Mouse (Mus musculus): ENCODE measurements at regions not wholly inside any gene's neighbourhood (a gene's known extent, or its start where the extent isn't known, plus 50 kb on each side); places are given as distances from the start of the nearest gene placed in this dataset.

DNA sequence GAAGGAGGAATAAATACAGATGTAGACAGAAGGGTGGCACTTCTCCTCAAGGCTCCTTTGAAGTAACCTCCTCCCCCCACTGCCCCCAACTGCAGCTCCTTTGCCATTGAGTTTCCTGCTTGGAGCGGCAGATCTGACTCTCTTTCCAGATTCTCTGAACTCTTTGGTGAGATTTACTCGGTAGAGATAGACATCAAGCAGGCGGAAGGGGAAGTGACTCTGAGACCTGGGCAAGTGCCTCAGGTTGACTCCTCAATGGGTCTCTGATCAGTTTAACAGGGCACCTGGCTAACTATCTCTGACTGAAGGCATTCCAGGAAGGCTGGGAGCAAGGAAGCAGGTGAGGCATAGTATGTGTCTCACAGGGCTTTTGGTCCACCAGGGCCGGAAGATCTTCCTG lies 73.6 kb upstream of the Pmepa1 start:
- Histone ChIP-seq H3K4me2 (replicated peaks; ENCODE audit: low read depth) (no peak overlapping the region), H3K27ac (ENCODE audit: low read depth, low read length) (no peak overlapping the region), H3K36me3 (ENCODE audit: control insufficient read depth, insufficient read depth) (no peaks in the 10 kb centered on the region), H3K9ac (ENCODE audit: low read depth, low read length) (no peak overlapping the region), H3K4me3 (ENCODE audit: low read depth, low read length) (no peak overlapping the region), H3K27me3 (replicated peaks; ENCODE audit: control insufficient read depth, insufficient read depth, low read length) (no peaks in the 10 kb centered on the region), H3K9me3 (ENCODE audit: control insufficient read depth) (no peaks in the 10 kb centered on the region), H3K4me1 (replicated peaks; ENCODE audit: control insufficient read depth, insufficient read depth, low read length) (no peaks in the 10 kb centered on the region)
- TF ChIP-seq CTCF (IDR thresholded peaks at IDR 0.05; ENCODE audit: low read depth): no peak
- no peak for ATAC-seq
- 84% methylated on average over 4 of the region's 4 CpGs for WGBS

DNA sequence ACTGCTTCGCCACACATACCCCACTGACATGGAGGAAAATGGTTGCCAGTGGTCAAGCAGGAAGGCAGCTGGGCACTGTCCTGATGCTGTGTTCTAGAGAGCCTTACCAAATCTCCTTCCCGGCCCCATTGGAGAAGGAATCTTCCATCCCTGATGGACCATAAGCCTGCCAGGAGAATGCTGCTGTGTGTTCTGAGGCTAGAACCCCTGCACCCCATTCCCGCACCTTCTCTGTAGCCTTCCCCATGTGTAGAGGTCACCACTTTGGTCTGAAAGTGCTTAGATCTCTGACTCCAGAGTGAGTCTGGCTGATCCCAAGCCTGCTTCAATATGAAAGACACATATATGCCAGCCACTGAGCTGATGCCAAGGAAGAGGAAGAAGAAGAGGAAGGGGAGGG lies 74.1 kb upstream of the Pmepa1 start:
- H3K9ac ChIP-seq (ENCODE audit: low read depth, low read length): no peak overlapping the region
- no peak overlapping the region for H3K4me2 ChIP-seq (replicated peaks; ENCODE audit: low read depth)
- H3K36me3 ChIP-seq (ENCODE audit: control insufficient read depth, insufficient read depth): no peaks in the 10 kb centered on the region
- H3K27me3 ChIP-seq (replicated peaks; ENCODE audit: control insufficient read depth, insufficient read depth, low read length): no peaks in the 10 kb centered on the region
- H3K9me3 ChIP-seq (ENCODE audit: control insufficient read depth): no peaks in the 10 kb centered on the region
- ATAC-seq: no peak
- no peak overlapping the region for H3K4me3 ChIP-seq (ENCODE audit: low read depth, low read length)
- H3K27ac ChIP-seq (ENCODE audit: low read depth, low read length): no peak overlapping the region
- no peaks in the 10 kb centered on the region for H3K4me1 ChIP-seq (replicated peaks; ENCODE audit: control insufficient read depth, insufficient read depth, low read length)
- 94% methylated on average over 3 of the region's 3 CpGs for WGBS
- TF ChIP-seq CTCF (IDR thresholded peaks at IDR 0.05; ENCODE audit: low read depth): no peak

DNA sequence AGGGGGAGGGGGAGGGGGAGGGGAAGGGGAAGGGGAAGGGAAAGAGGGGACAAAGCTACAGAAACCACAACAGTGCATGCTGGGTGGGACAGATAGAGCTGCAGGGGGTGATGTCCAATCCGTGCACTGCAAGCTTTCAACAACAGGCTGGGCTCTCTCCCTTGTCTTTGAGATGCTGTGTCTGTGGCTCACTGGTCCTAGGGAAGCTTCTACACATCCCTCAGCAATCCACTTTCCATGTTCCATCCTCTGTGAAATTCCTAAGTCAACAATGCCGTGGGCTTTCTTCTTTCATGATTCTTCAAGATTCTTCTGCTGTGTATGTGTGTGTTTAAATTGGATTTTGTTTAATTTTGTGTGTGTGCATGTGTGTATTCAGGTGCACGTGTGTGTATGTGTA lies 74.5 kb upstream of the Pmepa1 start:
- Histone ChIP-seq H3K4me3 (ENCODE audit: low read depth, low read length) (no peak overlapping the region), H3K27ac (ENCODE audit: low read depth, low read length) (no peak overlapping the region), H3K27me3 (replicated peaks; ENCODE audit: control insufficient read depth, insufficient read depth, low read length) (no peaks in the 10 kb centered on the region), H3K9ac (ENCODE audit: low read depth, low read length) (no peak overlapping the region), H3K4me1 (replicated peaks; ENCODE audit: control insufficient read depth, insufficient read depth, low read length) (no peaks in the 10 kb centered on the region), H3K36me3 (ENCODE audit: control insufficient read depth, insufficient read depth) (no peaks in the 10 kb centered on the region), H3K9me3 (ENCODE audit: control insufficient read depth) (no peaks in the 10 kb centered on the region), H3K4me2 (replicated peaks; ENCODE audit: low read depth) (no peak overlapping the region)
- no peak for TF ChIP-seq CTCF (IDR thresholded peaks at IDR 0.05; ENCODE audit: low read depth)
- WGBS: 67% methylated on average over 3 of the region's 3 CpGs
- ATAC-seq: no peak

DNA sequence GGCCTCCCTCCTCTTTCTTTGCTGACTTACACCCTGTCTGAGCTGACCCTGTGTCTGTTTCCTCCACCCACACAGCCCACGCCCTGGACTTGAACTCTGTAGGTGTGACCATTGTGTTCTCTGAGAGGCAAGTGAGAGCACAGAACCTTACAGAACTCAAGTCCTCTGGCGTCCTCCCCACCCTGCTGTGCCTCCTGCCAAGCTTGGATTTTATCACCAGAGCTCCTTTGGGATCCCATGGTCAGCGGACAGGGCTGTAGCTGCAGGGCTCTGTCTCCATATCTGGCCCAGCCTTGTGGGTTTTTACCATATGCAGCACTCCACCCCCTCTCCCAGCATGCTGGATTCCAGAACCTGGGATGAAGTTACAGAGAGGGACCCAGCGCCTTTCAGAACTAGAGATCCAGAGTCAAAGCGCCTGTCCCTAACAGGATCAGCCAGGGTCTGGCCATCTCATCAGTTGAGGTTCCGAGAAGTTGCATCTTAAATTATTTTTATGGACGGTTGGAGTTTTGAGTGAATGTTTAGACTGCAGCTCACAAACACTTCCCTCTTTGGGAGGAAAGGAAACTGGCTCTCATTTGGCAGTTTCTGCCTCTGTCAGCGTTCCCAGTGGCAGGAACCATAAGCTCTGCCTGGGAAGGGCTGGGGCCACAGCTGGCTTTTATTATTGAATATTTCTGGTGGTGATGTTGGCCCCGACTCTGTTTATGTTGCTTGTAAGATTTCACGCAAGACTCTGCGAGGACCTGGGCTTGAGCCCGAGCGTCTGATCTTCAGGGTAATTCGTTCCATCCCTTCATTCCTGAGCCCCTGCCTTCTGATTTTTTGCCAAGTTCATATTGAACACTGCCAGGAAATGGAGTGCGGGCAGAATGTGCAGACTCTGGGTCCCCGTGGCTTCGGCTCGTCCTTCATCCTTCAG lies 75.8 kb upstream of the Pmepa1 start:
- no peaks in the 10 kb centered on the region for H3K27me3 ChIP-seq (replicated peaks; ENCODE audit: control insufficient read depth, insufficient read depth, low read length)
- H3K36me3 ChIP-seq (ENCODE audit: control insufficient read depth, insufficient read depth): no peaks in the 10 kb centered on the region
- H3K27ac ChIP-seq (ENCODE audit: low read depth, low read length): peak overlapping the region; percentile 66
- H3K4me1 ChIP-seq (replicated peaks; ENCODE audit: control insufficient read depth, insufficient read depth, low read length): no peaks in the 10 kb centered on the region
- ATAC-seq: peak; percentile 40; the same call in 1 of the 2 replicates
- WGBS: 39% methylated on average over 18 of the region's 18 CpGs
- TF ChIP-seq CTCF (IDR thresholded peaks at IDR 0.05; ENCODE audit: low read depth): no peak
- no peak overlapping the region for H3K4me3 ChIP-seq (ENCODE audit: low read depth, low read length)
- no peaks in the 10 kb centered on the region for H3K9me3 ChIP-seq (ENCODE audit: control insufficient read depth)
- peak overlapping the region; percentile 17; the same call in 1 of the 2 replicates for H3K4me2 ChIP-seq (replicated peaks; ENCODE audit: low read depth)
- H3K9ac ChIP-seq (ENCODE audit: low read depth, low read length): no peak overlapping the region

DNA sequence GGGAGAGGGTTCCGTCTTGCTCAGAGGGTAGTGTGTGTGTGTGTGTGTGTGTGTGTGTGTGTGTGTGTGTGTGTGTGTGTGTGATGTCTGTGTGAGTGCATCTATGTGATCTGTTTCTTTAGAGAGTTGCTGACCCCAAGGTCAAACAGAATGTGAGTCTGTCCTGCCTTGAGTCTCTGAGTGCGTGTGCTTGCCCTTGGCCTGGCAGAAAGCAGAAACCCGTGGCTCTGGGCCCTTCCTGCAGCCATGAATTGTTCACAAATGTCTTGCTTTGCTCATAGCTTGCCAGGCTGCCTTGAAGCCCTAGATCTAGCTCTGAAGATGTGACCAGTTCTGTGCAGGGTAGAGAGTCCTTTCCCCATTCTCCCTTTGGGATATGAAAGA lies 76.4 kb upstream of the Pmepa1 start:
- Histone ChIP-seq H3K9me3 (ENCODE audit: control insufficient read depth) (no peaks in the 10 kb centered on the region), H3K4me3 (ENCODE audit: low read depth, low read length) (no peak overlapping the region), H3K27me3 (replicated peaks; ENCODE audit: control insufficient read depth, insufficient read depth, low read length) (no peaks in the 10 kb centered on the region), H3K9ac (ENCODE audit: low read depth, low read length) (no peak overlapping the region), H3K4me2 (replicated peaks; ENCODE audit: low read depth) (peak overlapping the region; percentile 17; the same call in 1 of the 2 replicates), H3K4me1 (replicated peaks; ENCODE audit: control insufficient read depth, insufficient read depth, low read length) (no peaks in the 10 kb centered on the region), H3K36me3 (ENCODE audit: control insufficient read depth, insufficient read depth) (no peaks in the 10 kb centered on the region), H3K27ac (ENCODE audit: low read depth, low read length) (peak overlapping the region; percentile 66)
- ATAC-seq: no peak
- 38% methylated on average over 3 of the region's 3 CpGs for WGBS
- TF ChIP-seq CTCF (IDR thresholded peaks at IDR 0.05; ENCODE audit: low read depth): no peak

DNA sequence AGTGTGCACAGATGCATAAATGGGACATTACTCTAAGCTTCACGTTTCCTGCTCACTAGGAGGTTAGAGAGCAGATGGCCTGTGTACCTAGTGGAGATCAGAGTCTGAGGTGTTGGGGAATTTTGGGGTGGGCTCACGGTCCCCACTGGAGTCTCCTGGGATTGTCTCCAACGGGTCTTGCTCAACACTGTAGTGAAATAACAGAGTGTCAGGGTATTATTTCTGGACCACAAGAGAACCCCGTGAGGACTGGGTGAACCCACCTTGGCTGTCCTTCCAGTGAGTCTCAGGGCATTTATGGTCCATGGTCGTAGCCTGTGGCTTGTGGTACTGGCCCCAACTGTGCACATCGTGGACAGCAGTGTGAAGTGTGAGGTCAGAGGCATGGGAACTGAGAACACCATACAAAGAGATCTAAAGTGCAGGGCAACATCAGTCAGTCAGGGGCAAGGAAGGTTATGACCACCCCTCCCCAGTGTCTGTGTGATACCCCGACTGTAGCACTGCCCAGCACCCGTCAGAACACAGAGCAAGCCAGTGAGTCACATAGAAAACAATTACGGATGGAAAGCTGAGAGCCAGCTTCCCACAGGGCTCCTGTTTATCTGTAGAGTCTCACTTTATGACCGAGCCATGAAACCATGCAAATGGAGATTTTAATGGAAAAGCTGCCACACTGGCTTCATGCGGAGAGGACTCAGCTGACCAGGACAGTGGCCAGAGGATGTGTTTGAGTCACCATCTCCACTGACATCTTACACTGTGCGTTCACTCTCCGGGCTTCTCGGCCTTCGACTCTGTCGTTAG lies 77.3 kb upstream of the Pmepa1 start:
- ATAC-seq: no peak
- no peak overlapping the region for H3K4me2 ChIP-seq (replicated peaks; ENCODE audit: low read depth)
- H3K4me1 ChIP-seq (replicated peaks; ENCODE audit: control insufficient read depth, insufficient read depth, low read length): no peaks in the 10 kb centered on the region
- H3K9ac ChIP-seq (ENCODE audit: low read depth, low read length): no peak overlapping the region
- no peaks in the 10 kb centered on the region for H3K36me3 ChIP-seq (ENCODE audit: control insufficient read depth, insufficient read depth)
- no peak for TF ChIP-seq CTCF (IDR thresholded peaks at IDR 0.05; ENCODE audit: low read depth)
- H3K4me3 ChIP-seq (ENCODE audit: low read depth, low read length): no peak overlapping the region
- no peak overlapping the region for H3K27ac ChIP-seq (ENCODE audit: low read depth, low read length)
- 77% methylated on average over 16 of the region's 16 CpGs for WGBS
- no peaks in the 10 kb centered on the region for H3K9me3 ChIP-seq (ENCODE audit: control insufficient read depth)
- no peaks in the 10 kb centered on the region for H3K27me3 ChIP-seq (replicated peaks; ENCODE audit: control insufficient read depth, insufficient read depth, low read length)
